Mouse (Mus musculus): ENCODE data around the gene Lingo1. TPM values are rescaled to one million over a fixed set of nuclear protein-coding genes. Genes with fewer than 3 reads are reported as not detected.

Lingo1 gene
- polyA plus RNA-seq, 1 experiment: not detected

DNA sequence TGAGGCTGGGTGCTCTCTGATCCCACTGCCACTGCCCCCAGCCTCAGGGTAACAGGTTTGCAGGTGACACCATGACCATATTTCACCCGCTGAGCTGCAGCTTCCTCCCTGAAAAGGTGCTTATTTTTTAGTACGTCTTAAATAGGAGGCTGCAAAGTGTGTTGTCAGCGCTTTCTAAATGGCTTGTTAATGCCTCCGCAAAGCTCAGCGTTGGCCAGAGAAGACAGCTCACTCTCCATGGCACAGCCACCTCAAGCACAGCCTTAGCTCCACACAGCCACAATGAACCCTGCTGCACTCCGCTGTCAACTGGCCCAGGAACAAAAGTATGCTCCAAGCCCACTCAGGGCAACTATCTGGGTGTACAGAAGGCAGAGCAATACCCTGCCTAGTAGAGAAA lies 85.3 kb downstream of the Lingo1 start:
- no peak overlapping the region for H3K27ac ChIP-seq (ENCODE audit: insufficient read depth, low read depth, low read length)
- H3K4me3 ChIP-seq (ENCODE audit: insufficient read depth, low read length): no peak overlapping the region
- no peaks in the 10 kb centered on the region for H3K4me1 ChIP-seq (ENCODE audit: control insufficient read depth, insufficient read depth, low read length)
- TF ChIP-seq POLR2A (IDR thresholded peaks at IDR 0.05; ENCODE audit: borderline replicate concordance, low read depth, low read length): no peak
- TF ChIP-seq CTCF (IDR thresholded peaks at IDR 0.05; ENCODE audit: low read depth, low read length): no peak

DNA sequence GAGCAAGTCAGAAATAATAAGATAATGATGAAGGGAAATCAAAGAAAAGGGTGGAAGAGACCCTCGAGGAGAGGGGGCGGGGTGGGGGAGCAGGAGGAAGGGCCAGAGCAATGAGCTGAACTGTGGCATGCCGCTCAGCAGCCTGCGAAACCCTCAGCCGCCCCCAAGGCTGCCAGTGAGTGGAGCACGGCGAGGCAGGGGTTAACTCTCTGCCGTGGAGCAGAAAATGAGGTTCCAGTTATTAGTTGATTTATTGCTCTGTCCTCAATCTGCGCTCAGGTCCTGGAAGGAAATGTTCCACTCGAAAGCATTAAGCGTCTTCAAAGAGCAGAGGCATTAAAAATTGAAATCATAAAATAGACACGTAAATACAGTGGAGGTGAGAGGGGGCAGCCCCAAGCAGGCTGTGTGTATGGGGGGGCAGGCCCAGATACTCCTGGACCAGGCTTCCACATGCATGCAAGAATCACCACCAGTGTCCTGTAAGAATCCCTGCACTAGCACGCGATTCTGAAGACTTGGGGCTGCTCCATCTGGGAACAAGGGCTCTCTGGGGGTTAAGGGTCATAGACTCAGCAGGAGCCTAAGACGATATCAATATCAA lies 89.7 kb downstream of the Lingo1 start:
- no peak overlapping the region for H3K4me3 ChIP-seq (ENCODE audit: insufficient read depth, low read length)
- TF ChIP-seq POLR2A (IDR thresholded peaks at IDR 0.05; ENCODE audit: borderline replicate concordance, low read depth, low read length) (no peak), CTCF (IDR thresholded peaks at IDR 0.05; ENCODE audit: low read depth, low read length) (no peak)
- H3K27ac ChIP-seq (ENCODE audit: insufficient read depth, low read depth, low read length): no peak overlapping the region
- no peaks in the 10 kb centered on the region for H3K4me1 ChIP-seq (ENCODE audit: control insufficient read depth, insufficient read depth, low read length)

DNA sequence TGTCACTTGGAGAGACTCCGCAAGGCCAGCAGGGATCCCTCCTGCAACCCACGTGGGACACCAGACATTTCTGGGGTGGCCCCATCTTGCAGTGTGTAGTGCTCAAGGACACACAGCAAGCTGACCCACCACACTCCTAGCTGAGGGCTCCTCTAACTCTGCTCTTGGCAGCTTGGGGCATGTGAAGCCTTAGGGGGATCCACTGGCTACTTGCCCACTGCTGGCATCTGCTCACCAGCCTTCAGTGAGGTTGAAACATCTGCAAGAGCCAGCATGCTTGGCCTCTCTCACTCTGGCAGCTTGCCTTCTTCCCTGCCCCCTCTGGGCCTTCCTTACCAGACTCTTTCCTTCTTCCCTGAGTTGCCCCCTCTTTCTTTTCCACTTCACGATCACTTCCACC lies 94.9 kb downstream of the Lingo1 start:
- no peak overlapping the region for H3K27ac ChIP-seq (ENCODE audit: insufficient read depth, low read depth, low read length)
- H3K4me1 ChIP-seq (ENCODE audit: control insufficient read depth, insufficient read depth, low read length): no peaks in the 10 kb centered on the region
- no peak for TF ChIP-seq POLR2A (IDR thresholded peaks at IDR 0.05; ENCODE audit: borderline replicate concordance, low read depth, low read length)
- no peak for TF ChIP-seq CTCF (IDR thresholded peaks at IDR 0.05; ENCODE audit: low read depth, low read length)
- H3K4me3 ChIP-seq (ENCODE audit: insufficient read depth, low read length): no peak overlapping the region

DNA sequence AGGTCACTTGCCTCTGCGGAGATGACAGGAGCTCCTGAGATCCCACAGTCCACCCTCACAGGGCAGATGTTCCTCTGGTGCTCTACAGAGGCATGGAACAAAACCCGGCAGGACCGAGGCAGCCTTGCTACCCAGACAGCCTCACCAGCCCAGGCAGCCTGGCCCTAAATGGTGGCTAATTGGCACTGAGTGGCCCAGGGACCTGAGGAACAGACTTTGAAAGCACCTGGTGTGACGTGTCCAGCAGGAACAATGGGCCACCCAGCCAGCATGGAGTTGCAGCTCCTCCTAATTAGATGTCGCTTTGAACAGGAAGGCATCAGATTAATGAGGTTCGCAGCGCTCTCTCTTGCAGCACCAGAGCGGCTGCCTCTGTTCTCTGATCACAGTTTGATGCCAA lies 95.4 kb downstream of the Lingo1 start:
- Histone ChIP-seq H3K4me1 (ENCODE audit: control insufficient read depth, insufficient read depth, low read length) (no peaks in the 10 kb centered on the region), H3K27ac (ENCODE audit: insufficient read depth, low read depth, low read length) (no peak overlapping the region), H3K4me3 (ENCODE audit: insufficient read depth, low read length) (no peak overlapping the region)
- TF ChIP-seq POLR2A (IDR thresholded peaks at IDR 0.05; ENCODE audit: borderline replicate concordance, low read depth, low read length) (no peak), CTCF (IDR thresholded peaks at IDR 0.05; ENCODE audit: low read depth, low read length) (no peak)

DNA sequence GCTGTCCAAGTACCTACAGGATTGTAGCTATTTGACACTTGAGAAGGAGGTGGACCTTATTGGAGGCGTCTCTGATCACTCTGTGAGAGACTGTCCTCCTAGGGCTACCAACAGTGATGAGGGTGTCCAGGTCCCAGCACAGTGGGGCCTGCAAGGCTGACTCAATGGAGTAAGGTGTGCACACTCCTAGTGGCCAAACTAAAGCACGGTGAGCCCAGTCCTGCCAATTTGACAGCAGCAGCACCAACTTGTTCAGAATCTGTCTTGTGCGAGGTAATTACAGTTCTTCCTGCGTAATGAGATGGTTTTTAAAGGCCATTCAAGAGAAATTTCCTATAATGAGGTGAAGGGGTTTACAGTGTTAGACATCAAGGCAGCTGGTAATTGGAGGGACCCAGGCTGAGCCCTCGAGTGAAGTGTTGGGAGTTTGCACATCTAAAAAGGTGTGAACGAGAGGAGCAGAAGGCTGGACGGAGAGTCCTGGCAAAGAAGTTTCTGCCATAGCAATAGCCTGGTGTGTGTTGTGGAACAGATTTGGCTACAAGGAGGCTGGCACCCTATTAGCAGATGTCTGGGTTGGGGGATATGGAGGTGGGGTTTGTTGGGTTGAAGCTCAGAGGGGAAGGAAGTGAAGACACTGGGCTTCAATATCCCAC lies 97.4 kb downstream of the Lingo1 start:
- TF ChIP-seq CTCF (IDR thresholded peaks at IDR 0.05; ENCODE audit: low read depth, low read length) (no peak), POLR2A (IDR thresholded peaks at IDR 0.05; ENCODE audit: borderline replicate concordance, low read depth, low read length) (no peak)
- H3K27ac ChIP-seq (ENCODE audit: insufficient read depth, low read depth, low read length): no peak overlapping the region
- no peaks in the 10 kb centered on the region for H3K4me1 ChIP-seq (ENCODE audit: control insufficient read depth, insufficient read depth, low read length)
- no peak overlapping the region for H3K4me3 ChIP-seq (ENCODE audit: insufficient read depth, low read length)

DNA sequence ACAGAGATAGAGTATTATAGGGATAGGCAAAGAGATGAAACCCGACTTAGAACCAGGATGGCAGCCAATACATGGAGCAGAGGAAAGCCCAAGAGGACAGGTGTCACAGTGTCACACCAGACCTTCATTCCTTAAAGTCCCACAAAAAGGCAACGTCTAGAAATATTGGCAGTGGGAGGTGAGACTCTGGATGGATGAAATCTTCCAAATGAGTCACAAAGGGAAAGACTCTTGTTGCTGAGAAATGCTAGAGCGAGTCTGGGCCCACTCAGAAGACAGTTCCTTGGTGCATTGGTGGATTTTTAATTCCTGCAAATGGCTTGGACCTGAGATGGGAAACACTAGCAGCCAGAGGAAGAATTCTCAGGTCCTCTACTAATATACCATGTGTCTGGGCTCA lies 102.2 kb downstream of the Lingo1 start:
- no peak for TF ChIP-seq POLR2A (IDR thresholded peaks at IDR 0.05; ENCODE audit: borderline replicate concordance, low read depth, low read length)
- no peaks in the 10 kb centered on the region for H3K4me1 ChIP-seq (ENCODE audit: control insufficient read depth, insufficient read depth, low read length)
- no peak overlapping the region for H3K27ac ChIP-seq (ENCODE audit: insufficient read depth, low read depth, low read length)
- H3K4me3 ChIP-seq (ENCODE audit: insufficient read depth, low read length): no peak overlapping the region

DNA sequence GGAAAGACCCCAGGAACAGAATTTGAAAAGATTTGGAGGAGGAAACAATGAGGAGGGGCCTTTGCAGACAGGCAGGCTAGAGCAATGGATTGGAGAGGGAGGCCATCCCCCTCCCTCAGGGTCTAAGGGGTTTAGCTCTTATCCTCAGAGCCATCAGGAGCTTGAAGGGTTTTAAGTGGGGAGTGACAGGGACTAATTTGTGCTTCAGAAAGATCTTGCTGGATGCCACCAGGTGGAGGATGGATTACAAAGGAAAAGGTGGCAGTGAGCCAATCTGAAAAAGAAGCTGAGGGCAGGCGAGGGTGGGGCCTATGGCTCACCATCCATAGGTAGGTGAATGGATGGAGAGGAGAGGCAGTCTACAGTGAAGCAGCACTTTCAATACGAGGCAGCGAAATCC lies 105.0 kb downstream of the Lingo1 start:
- Histone ChIP-seq H3K4me3 (ENCODE audit: insufficient read depth, low read length) (no peak overlapping the region), H3K27ac (ENCODE audit: insufficient read depth, low read depth, low read length) (no peak overlapping the region), H3K4me1 (ENCODE audit: control insufficient read depth, insufficient read depth, low read length) (no peaks in the 10 kb centered on the region)
- TF ChIP-seq CTCF (IDR thresholded peaks at IDR 0.05; ENCODE audit: low read depth, low read length) (no peak), POLR2A (IDR thresholded peaks at IDR 0.05; ENCODE audit: borderline replicate concordance, low read depth, low read length) (no peak)

DNA sequence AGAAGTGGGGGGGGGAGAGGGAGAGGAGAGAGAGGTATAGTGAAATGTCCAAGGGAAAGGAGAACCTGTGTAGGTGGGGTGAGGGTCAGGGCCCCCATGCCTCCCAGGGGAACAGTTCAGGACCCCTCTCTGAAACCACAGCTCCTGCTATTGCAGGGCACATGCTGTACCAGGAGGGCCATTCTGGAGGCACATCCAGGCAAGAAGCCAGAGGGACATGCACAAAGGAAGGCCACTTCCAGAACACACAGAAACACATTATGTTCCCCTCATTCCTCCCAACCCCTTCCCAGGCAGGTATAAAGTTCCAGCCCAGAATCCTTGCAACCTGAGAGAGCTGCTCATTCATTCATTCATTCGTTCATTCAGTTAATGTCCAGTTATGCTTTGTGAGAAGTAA lies 105.6 kb downstream of the Lingo1 start:
- Histone ChIP-seq H3K4me1 (ENCODE audit: control insufficient read depth, insufficient read depth, low read length) (no peaks in the 10 kb centered on the region), H3K4me3 (ENCODE audit: insufficient read depth, low read length) (no peak overlapping the region), H3K27ac (ENCODE audit: insufficient read depth, low read depth, low read length) (no peak overlapping the region)
- TF ChIP-seq CTCF (IDR thresholded peaks at IDR 0.05; ENCODE audit: low read depth, low read length): no peak
- no peak for TF ChIP-seq POLR2A (IDR thresholded peaks at IDR 0.05; ENCODE audit: borderline replicate concordance, low read depth, low read length)

DNA sequence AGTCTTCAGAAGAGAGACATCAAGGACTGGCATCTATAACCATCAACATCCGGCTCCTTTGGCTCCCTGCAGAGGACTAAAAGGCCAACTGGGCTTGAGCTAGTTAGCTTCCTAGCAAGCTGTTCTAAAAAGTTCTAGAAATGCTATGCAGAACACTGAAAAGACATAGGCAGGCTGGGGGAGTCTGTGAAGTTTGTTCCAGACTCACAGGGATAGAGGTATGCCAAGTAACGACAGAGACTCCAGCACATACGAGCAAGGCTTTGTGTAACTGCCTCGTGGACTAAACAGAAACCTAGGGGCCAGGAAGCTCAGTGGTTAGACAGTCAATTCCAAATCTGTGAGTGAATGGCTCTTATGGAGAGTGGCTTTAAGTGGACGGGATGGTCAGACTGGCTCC lies 108.8 kb downstream of the Lingo1 start:
- no peaks in the 10 kb centered on the region for H3K4me1 ChIP-seq (ENCODE audit: control insufficient read depth, insufficient read depth, low read length)
- TF ChIP-seq CTCF (IDR thresholded peaks at IDR 0.05; ENCODE audit: low read depth, low read length): no peak
- TF ChIP-seq POLR2A (IDR thresholded peaks at IDR 0.05; ENCODE audit: borderline replicate concordance, low read depth, low read length): no peak
- H3K4me3 ChIP-seq (ENCODE audit: insufficient read depth, low read length): no peak overlapping the region
- H3K27ac ChIP-seq (ENCODE audit: insufficient read depth, low read depth, low read length): no peak overlapping the region

DNA sequence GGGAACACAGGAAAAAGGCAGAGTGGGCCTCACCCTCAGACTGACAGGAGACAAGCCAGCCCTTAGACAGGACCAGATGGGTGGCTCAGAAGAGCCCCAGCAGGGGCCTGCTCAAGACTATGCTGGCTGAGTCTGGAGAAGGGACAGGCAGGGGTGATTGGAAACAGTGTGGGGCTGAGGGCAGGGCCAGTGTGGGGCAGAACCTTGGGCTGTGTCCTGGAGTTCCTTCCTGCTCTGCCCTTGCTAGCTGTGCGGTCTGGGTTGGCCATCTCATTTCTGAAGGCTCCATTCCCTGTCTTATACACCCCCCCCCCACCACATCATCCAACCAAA lies 109.2 kb downstream of the Lingo1 start:
- TF ChIP-seq POLR2A (IDR thresholded peaks at IDR 0.05; ENCODE audit: borderline replicate concordance, low read depth, low read length) (no peak), CTCF (IDR thresholded peaks at IDR 0.05; ENCODE audit: low read depth, low read length) (no peak)
- H3K4me1 ChIP-seq (ENCODE audit: control insufficient read depth, insufficient read depth, low read length): no peaks in the 10 kb centered on the region
- no peak overlapping the region for H3K4me3 ChIP-seq (ENCODE audit: insufficient read depth, low read length)
- no peak overlapping the region for H3K27ac ChIP-seq (ENCODE audit: insufficient read depth, low read depth, low read length)

Data from bone marrow macrophage, adult 2 months (primary cell).